Mouse (Mus musculus) heart, embryonic 14.5 days (tissue): ENCODE data around the gene Susd2. TPM values are rescaled to one million over a fixed set of nuclear protein-coding genes. Genes with fewer than 3 reads are reported as not detected.

Source experiments
- ATAC-seq: fragments of 200-750 bp; cut with Nextera tagmentation; 2 replicates; pipeline ENCODE4 v1.8.0; 2017; ENCODE audit warnings: low read depth, moderate TSS enrichment; ENCODE audit not compliant: insufficient number of reproducible peaks, insufficient read depth, low FRiP score
- H3K27ac ChIP-seq, 2 experiments: fragments of 200-500 bp in 1 of 2; fragments of 300-500 bp in 1 of 2; sonication (generic) in 1 of 2; replicated peaks in 1 of 2; 2 replicates each; pipeline ENCODE4 v1.5.1; 2012 to 2014; ENCODE audit warnings: low read depth in 2 of 2, low read length in 2 of 2, control low read depth in 1 of 2, mild to moderate bottlenecking in 1 of 2, mixed read lengths in 1 of 2; ENCODE audit not compliant: control insufficient read depth in 1 of 2, insufficient read depth in 1 of 2
- H3K27me3 ChIP-seq: fragments of 300-500 bp; sonication (generic); 2 replicates; pipeline ENCODE4 v1.6.1; 2014; ENCODE audit warnings: mild to moderate bottlenecking, low read length, control low read depth; ENCODE audit not compliant: control insufficient read depth, insufficient read depth
- H3K36me3 ChIP-seq: fragments of 300-500 bp; sonication (generic); 2 replicates; pipeline ENCODE4 v1.6.1; 2014; ENCODE audit warnings: mild to moderate bottlenecking, control low read depth, low read length, mixed read lengths; ENCODE audit not compliant: control insufficient read depth, insufficient read depth
- H3K4me1 ChIP-seq, 2 experiments: fragments of 200-500 bp in 1 of 2; fragments of 300-500 bp in 1 of 2; sonication (generic) in 1 of 2; 2 replicates each; pipeline ENCODE4 v1.6.1; 2012 to 2014; ENCODE audit warnings: low read length in 2 of 2, control low read depth in 1 of 2, mixed read lengths in 1 of 2; ENCODE audit not compliant: control insufficient read depth in 2 of 2, insufficient read depth in 2 of 2
- H3K4me2 ChIP-seq: fragments of 300-500 bp; sonication (generic); 2 replicates; pipeline ENCODE4 v1.6.1; 2014; ENCODE audit warnings: mild to moderate bottlenecking, low read length
- H3K4me3 ChIP-seq, 2 experiments: fragments of 200-500 bp in 1 of 2; fragments of 300-500 bp in 1 of 2; sonication (generic) in 1 of 2; 2 replicates each; pipeline ENCODE4 v1.5.1; 2012 to 2014; ENCODE audit warnings: low read length in 2 of 2, mild to moderate bottlenecking in 2 of 2, control low read depth in 1 of 2, low read depth in 1 of 2, moderate library complexity in 1 of 2; ENCODE audit not compliant: control insufficient read depth in 1 of 2, insufficient read depth in 1 of 2
- H3K9ac ChIP-seq: fragments of 300-500 bp; sonication (generic); 2 replicates; pipeline ENCODE4 v1.6.1; 2014; ENCODE audit warnings: mild to moderate bottlenecking, low read length
- H3K9me3 ChIP-seq: fragments of 300-500 bp; sonication (generic); 2 replicates; pipeline ENCODE4 v1.6.1; 2016; ENCODE audit warnings: low read length, control low read depth; ENCODE audit not compliant: control insufficient read depth
- WGBS: fragments of 180-500 bp; shearing (Covaris S2); extraction: QIAGEN DNeasy Blood & Tissue Kit; methylation state at CpG from one replicate; pipeline ENCODE4 v1.1.7; 2014; 5-methylcytosine and 5-hydroxymethylcytosine counted together
- polyA plus RNA-seq: library from polyadenylated mRNA; unstranded; fragments of >200 nt; fragmentation: Nextera tagmentation; extraction: Ambion mirVana; gene quantifications from 2 replicates; pipeline ENCODE4 v1.2.1, GENCODE M21; 2014

Susd2 gene
- polyA plus RNA-seq = 11.7 and 13.3 TPM in 2 replicates

DNA sequence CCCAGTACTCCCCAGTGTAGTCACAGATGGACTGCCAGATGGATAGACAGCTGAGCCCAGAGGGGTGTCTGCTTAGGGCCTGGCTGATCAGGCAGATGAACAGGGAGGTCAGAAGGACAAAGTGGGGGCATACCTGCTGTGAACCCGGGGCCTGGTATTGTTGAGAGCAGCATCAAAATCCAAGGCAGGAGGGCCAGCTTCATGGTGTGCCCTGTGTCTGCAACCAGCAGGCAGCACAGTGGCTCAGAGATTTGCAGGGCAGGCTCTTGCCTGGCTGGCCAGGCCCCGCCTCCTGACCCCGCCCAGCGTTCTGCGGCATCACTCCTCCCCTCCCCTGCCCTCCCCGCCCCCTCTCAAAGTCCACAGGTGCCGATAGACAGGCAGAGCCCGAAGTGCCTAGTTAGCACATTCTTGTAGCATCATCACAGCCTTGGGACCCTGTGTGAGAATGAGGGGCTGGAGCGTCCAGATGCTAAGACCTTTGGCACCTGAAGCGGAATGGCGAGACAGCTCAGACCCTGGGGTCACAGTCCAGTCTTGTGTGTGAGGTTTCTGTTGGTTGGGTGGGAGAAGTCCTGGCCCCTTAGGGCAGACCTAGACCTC, at the start of gene Susd2:
Susd2 (minus strand) TSS at position 268 of the 603 bp plus-strand sequence.
- H3K27ac ChIP-seq = peak within 1 kb of the TSS in 1 of 2 experiments; percentile 45; a peak in 2 of 4 replicates
- peak within 1 kb of the TSS; percentile 45 for H3K4me2 ChIP-seq
- H3K4me1 ChIP-seq = peaks cover 23 to 32% of the 10 kb centered on the region in 2 experiments
- no peaks in the 10 kb centered on the region for H3K9me3 ChIP-seq
- peak within 1 kb of the TSS; percentile 49 for H3K9ac ChIP-seq
- peaks cover 29% of the 10 kb centered on the region for H3K36me3 ChIP-seq
- 5% methylated on average over 11 of the region's 11 CpGs for WGBS
- no peaks in the 10 kb centered on the region for H3K27me3 ChIP-seq
- 0 out of 2 replicates have a peak, but pooled peaks have one; percentile 24 for ATAC-seq
- no peak within 1 kb of the TSS for H3K4me3 ChIP-seq

DNA sequence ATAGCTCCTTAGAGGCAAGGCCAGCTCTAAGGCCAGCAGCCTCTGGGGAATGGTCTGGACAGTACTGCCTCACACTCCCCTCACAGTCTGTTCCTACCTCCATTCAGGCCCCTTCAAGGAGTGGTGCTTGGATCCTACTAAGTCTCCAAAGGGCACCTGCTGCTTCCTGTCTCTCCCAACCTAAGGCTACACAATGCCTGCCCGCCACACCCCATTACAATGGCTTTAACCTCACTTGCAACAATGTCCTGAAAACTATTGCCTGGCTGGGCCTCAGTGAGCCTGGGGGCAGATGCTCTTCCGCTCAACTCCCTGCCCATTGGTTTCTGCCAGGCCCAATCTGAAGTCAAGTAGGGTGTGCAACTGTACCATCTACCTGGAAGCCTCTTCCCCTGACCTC, 44.8 kb upstream of the Susd2 start:
- Histone ChIP-seq H3K9ac (no peak overlapping the region), H3K4me1 (peaks cover 0 to 4% of the 10 kb centered on the region in 2 experiments; a peak in 1 of 4 replicates), H3K4me2 (no peak overlapping the region), H3K27ac (no peak overlapping the region), H3K27me3 (no peaks in the 10 kb centered on the region), H3K4me3 (no peak overlapping the region), H3K36me3 (peaks cover 63% of the 10 kb centered on the region), H3K9me3 (no peaks in the 10 kb centered on the region)
- ATAC-seq = no peak
- WGBS = 100% methylated on average over 2 of the region's 2 CpGs

DNA sequence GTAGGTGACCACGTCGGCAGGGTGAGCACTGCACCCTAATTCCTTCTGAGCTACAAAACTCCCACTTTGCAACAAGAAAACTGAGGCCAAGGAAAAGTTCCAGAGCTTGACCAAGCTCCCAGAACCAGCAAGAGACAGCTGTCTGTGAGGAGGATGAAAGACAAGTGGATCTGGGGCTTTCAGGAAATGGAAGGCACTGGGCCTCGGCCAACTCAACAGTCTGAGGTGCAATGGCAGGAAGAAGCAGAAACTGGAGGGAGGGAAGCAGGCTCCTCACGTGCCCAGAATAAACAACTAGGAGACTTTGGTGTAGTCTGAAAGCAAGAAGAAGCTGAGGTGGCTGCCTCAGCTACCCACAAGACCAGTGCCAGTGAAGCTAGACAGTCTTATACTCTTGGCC, 42.9 kb upstream of the Susd2 start:
- Histone ChIP-seq H3K36me3 (peaks cover 62% of the 10 kb centered on the region), H3K4me1 (no peaks in the 10 kb centered on the region), H3K4me2 (no peak overlapping the region), H3K9me3 (no peaks in the 10 kb centered on the region), H3K4me3 (no peak overlapping the region), H3K9ac (no peak overlapping the region), H3K27me3 (no peaks in the 10 kb centered on the region), H3K27ac (no peak overlapping the region)
- WGBS = 74% methylated on average over 4 of the region's 4 CpGs
- no peak for ATAC-seq

DNA sequence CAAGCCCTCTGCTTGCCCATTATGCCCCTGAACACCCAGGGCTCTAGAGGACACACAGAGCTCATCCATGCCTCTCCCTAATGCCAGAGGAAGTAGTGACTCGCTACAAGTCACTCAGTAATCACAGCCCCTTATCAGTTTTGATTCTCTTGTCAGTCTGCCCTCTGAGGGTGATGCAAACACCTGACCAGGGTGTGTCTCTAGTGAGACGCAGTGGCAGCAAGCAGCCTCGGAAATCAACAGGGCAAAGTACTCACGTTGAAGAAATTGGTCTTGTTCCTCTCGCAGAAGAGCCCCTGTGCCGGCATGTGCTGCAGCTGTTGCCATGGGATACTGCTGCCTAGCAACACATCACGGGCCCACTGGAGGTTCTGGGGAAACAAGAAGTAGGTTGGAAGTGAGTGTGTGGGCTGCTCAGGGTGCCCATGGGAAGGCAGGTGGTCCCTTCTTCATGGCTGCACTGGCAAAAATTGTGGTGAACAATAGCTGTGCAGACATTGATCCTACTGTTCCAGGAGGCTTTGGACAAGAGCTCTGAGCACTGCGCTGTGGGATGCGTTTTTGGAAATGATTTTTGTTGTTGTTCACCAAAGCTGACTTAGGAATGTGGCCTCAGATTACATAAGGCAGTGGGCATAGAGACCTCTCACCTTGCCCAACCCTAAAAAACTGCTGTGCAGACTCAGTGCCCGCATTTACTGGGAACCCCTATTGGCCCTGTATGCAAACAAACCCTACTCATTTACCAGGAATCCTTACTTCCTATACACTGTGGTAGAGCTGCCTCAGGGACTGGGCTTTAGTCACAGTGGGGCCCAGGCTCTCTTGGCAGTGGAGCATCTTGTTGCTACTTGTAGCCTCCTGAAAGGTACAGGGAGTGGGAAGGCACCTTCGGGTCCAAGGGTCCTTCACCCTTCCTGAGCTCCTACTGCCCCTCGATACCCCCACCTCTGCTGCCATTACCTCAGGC, 40.5 kb upstream of the Susd2 start:
- peaks cover 55% of the 10 kb centered on the region for H3K36me3 ChIP-seq
- no peaks in the 10 kb centered on the region for H3K4me1 ChIP-seq
- WGBS = 62% methylated on average over 12 of the region's 12 CpGs
- no peak overlapping the region for H3K4me2 ChIP-seq
- H3K27ac ChIP-seq = no peak overlapping the region
- no peaks in the 10 kb centered on the region for H3K27me3 ChIP-seq
- no peak overlapping the region for H3K9ac ChIP-seq
- no peak for ATAC-seq
- H3K4me3 ChIP-seq = no peak overlapping the region
- no peaks in the 10 kb centered on the region for H3K9me3 ChIP-seq

DNA sequence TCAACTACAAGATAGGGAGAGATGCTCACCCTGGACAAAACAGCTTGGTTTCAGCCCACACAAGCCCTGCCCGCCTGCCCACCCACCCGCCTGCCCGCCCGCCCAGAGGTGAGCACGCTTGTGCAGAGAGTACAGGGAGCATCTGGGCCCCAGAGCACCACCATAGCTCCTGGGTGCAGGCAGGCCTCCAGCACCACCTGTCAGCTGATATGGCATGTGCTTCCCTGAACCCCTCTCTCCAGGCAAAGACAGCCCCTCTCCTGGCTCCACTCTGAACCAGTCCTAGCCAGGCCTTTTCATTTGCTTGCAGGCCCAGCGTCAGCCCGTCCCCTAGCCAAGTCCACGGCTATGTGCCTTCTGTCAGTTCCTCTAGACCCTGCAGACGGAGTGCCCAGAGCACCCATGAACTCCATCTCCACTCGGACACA, 36.8 kb upstream of the Susd2 start:
- Histone ChIP-seq H3K36me3 (peaks cover 40% of the 10 kb centered on the region), H3K4me1 (peaks cover 7 to 17% of the 10 kb centered on the region in 2 experiments), H3K4me2 (no peak overlapping the region), H3K27ac (no peak overlapping the region), H3K9ac (no peak overlapping the region), H3K9me3 (no peaks in the 10 kb centered on the region), H3K4me3 (no peak overlapping the region), H3K27me3 (no peaks in the 10 kb centered on the region)
- WGBS = 95% methylated on average over 10 of the region's 10 CpGs
- no peak for ATAC-seq

DNA sequence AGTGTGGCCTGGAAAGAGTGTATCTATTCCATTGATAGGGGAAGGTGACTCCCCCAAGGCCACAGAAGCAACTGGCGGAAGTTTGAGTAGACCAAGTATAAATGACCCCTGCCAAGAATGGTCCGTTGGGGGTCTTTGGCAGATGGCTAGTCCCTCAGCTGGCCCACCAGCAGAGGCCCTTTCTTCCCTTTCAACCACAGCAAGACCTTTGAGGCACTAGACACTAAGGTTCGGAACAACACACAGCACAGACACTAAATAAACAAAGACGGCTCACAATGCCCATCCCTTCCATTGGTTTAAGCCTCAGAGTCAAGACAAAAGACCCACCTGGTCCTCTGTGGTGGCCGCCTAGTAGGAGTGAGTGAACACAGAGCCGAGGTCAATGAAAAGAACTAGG, 35.4 kb upstream of the Susd2 start:
- ATAC-seq = no peak
- no peaks in the 10 kb centered on the region for H3K27me3 ChIP-seq
- H3K4me3 ChIP-seq = no peak overlapping the region
- 97% methylated on average over 6 of the region's 6 CpGs for WGBS
- no peaks in the 10 kb centered on the region for H3K9me3 ChIP-seq
- no peak overlapping the region for H3K9ac ChIP-seq
- peaks cover 35% of the 10 kb centered on the region for H3K36me3 ChIP-seq
- H3K4me1 ChIP-seq = peaks cover 7 to 17% of the 10 kb centered on the region in 2 experiments
- H3K27ac ChIP-seq = no peak overlapping the region
- no peak overlapping the region for H3K4me2 ChIP-seq

DNA sequence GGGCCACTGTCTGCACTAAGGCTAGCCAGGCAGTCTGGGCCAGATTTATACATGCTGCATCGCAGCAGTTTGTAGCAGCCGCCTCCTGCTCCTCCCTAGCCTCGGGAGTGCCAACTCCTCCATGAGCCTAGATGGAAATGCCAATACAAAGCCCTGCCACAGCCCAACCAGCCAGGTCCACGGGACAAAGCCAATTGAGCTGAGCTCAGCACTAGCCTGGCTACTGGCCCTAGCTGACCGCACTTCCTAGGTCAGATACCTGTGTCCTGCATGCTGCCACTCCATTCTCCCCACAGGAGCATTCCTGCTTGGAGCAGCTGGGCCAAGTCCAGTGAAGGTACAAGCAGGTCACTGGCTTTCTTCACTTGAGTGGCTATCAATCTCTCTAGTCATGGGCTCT, 34.2 kb upstream of the Susd2 start:
- WGBS = 90% methylated on average over 5 of the region's 5 CpGs
- Histone ChIP-seq H3K27me3 (no peaks in the 10 kb centered on the region), H3K9ac (no peak overlapping the region), H3K4me3 (no peak overlapping the region), H3K27ac (no peak overlapping the region), H3K4me2 (no peak overlapping the region), H3K36me3 (peaks cover 23% of the 10 kb centered on the region), H3K9me3 (no peaks in the 10 kb centered on the region), H3K4me1 (peaks cover 7 to 17% of the 10 kb centered on the region in 2 experiments)
- no peak for ATAC-seq
